Mouse (Mus musculus) urinary bladder, postnatal 25 days (tissue): Measurements from ENCODE around the gene Cd59a.

Experiments
- DNase-seq: peaks from one replicate; pipeline ENCODE4 v3.0.0; 2022; ENCODE audit warnings: low spot score

The Cd59a gene

DNA sequence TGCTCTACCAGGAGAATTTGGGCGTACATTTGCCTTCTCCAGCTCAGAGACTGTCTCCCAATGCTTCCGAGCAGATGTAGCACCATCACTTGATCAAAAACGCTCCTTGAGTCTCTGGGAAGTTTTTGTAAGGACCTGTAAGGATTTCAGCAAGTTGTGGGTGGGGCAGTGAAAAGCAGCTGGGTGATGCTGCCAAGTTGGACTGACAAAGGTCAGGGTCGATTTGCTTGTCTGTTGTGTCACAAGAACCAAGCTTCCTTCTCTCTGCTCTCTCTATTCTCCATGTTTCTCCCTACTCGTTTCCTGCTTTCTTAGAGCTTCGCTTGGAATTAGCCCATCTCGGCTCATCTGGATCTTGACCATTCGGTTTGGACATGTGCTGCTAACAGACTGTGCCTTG, 46.5 kb downstream of the Cd59a start:
- no peak for DNase-seq

GRCm38 (mm10) chr2:104144004-104144403, 48.4 kb downstream of the Cd59a start:
- DNase-seq = no peak

- no peak for DNase-seq
Measured at GRCm38 (mm10) chr2:104145983-104146382, 50.4 kb downstream of the Cd59a start.

DNA sequence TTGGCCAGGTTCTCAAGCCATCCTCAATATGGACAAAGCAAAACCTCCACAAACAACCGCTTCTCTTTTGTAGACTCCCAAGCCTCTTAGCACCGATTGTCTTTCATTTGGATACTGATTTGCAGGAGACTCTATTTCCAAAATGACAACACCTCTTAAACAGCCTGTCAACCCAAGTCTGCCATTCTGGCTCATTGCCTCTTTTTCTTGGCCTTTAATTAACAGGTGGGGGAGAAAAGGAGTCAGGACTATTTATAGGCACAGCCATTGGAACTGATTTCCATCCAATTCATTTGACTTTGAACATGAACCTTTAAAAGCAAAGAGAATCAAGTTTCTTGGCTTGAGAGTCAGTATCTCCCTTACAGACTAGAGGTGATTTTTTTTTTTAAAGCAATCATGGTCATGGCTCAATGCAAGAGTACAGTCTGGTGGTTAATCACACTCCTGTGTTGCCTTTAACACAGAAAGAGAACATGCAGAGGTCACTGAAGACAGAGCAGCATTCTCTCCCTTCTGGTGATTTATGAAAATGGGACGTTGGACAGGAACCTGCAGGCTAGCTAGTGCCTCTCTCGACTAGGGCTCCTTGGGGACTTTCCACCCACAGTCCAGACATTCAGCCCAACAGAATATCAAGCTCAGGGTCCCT, 52.4 kb downstream of the Cd59a start:
- no peak for DNase-seq

DNA sequence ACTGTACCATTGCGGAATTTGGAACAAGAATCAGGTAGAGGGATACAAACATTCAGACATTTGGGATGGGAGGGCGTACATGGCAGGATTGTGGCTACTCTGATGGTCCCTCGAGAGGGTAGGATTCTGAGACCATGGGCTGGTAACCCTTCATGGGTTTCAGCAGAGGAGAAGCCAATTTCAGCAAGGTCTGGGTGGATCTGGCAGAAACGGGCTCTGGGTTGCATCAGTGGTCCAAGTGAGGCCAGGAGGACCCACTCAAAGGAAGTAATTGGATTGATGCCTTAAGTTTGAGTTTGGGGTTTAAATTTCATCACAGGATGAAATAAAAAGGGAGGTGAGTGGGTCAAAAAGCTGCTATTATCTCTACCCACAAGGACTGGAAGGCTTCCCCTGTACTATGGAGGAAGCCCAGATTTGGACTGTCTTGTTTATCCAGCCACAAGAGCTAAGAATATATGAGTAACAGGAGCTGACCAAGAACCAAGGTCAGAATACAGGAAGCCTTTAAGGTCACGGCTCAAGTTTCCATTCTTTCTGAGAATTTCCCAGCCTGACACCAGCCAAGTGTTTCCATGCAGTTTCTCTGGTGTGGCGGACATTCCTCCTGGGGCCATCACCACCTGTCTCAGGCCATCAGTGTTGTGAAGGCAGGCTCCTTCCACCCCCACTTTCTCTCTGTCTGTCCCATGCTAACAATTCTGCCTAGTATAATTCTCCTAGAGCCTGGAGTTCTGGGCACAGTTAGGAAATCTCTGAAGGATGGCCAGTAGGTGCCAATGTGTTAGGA, 55.2 kb downstream of the Cd59a start:
- DNase-seq = no peak

- DNase-seq = no peak
Measured at GRCm38 (mm10) chr2:104153345-104153744, 57.7 kb downstream of the Cd59a start.

DNA sequence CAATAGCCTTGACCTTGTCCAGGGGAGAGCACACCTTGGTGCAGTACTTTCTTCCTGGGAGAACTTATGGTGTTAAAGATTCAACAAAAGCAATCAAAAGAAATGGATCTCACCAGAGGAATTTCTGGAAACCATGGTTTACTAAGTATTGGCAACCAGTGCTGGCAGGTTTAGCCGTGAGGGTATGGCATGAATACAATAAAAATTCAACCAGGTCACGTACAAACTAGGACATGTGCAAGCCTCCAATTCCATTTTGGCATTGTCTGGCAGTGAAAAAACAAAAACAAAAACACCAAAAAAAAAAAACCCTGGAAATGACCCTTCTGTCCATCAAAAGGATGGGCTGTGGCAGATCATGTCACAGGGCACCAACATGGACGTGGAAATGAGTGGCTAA, 58.3 kb downstream of the Cd59a start:
- DNase-seq = no peak

GRCm38 (mm10) chr2:104157831-104158230, 62.2 kb downstream of the Cd59a start:
- no peak for DNase-seq

- no peak for DNase-seq
Measured at GRCm38 (mm10) chr2:104163418-104163817, 67.8 kb downstream of the Cd59a start.

- DNase-seq = no peak
Measured at GRCm38 (mm10) chr2:104163978-104164487, 68.4 kb downstream of the Cd59a start.
